Mouse (Mus musculus) cerebellum, adult 2 months (tissue): ENCODE results near the gene Espn. TPM values are rescaled to one million over a fixed set of nuclear protein-coding genes. Genes with fewer than 3 reads are reported as not detected.

Experiments
- DNase-seq, 2 experiments: peaks; one replicate each; pipeline ENCODE4 v3.0.0; 2021
- H3K27ac ChIP-seq: fragments of 200-500 bp; 2 replicates; pipeline ENCODE4 v1.5.1; 2012; ENCODE audit warnings: low read length, control low read depth, inconsistent platforms; ENCODE audit not compliant: insufficient read depth
- H3K27me3 ChIP-seq: fragments of 200-500 bp; 2 replicates; pipeline ENCODE4 v1.6.1; 2012; ENCODE audit warnings: inconsistent platforms, mild to moderate bottlenecking, low read length, moderate library complexity; ENCODE audit not compliant: control insufficient read depth, insufficient read depth
- H3K4me1 ChIP-seq: fragments of 200-500 bp; 2 replicates; pipeline ENCODE4 v1.6.1; 2011; ENCODE audit warnings: low read length; ENCODE audit not compliant: control insufficient read depth, insufficient read depth
- H3K4me3 ChIP-seq: fragments of 200-500 bp; replicated peaks from 2 replicates; pipeline ENCODE3; 2011; ENCODE audit warnings: mild to moderate bottlenecking, low read depth, low read length, control low read depth; ENCODE audit not compliant: insufficient read depth
- CTCF ChIP-seq: fragments of 200-500 bp; IDR thresholded peaks from 2 replicates; pipeline ENCODE4 v1.5.1; 2011; ENCODE audit warnings: low read depth, mild to moderate bottlenecking, control low read depth, low read length, moderate library complexity, borderline replicate concordance; ENCODE audit not compliant: insufficient read depth
- POLR2A ChIP-seq: fragments of 200-500 bp; IDR thresholded peaks from 2 replicates; pipeline ENCODE4 v1.6.1; 2011; ENCODE audit warnings: low read length, control low read depth, borderline replicate concordance; ENCODE audit not compliant: insufficient read depth
- WGBS: fragments of 180-500 bp; shearing (Covaris S2); methylation state at CpG from one replicate; pipeline ENCODE4 v1.1.7; 2018; 5-methylcytosine and 5-hydroxymethylcytosine counted together
- polyA plus RNA-seq: library from polyadenylated mRNA; depleted of rRNA; stranded (reverse); fragments of >200 nt; gene quantifications from 2 replicates; pipeline ENCODE4 v1.2.3, GENCODE M21; 2012

The Espn gene
- polyA plus RNA-seq, 1 experiment = 7.1 TPM

GRCm38 (mm10) chr4:152165036-152165931 is 13.1 kb upstream of the Espn start:
- peak; percentile 55 to 76 for DNase-seq
- WGBS = 28% methylated on average over 22 of the region's 22 CpGs
- Histone ChIP-seq H3K4me3 (no peak overlapping the region), H3K27ac (no peak overlapping the region), H3K27me3 (no peaks in the 10 kb centered on the region; the same call in 1 of the 2 replicates), H3K4me1 (peaks cover 5% of the 10 kb centered on the region; the same call in 1 of the 2 replicates)
- TF ChIP-seq CTCF (peak; percentile 75), POLR2A (no peak)

GRCm38 (mm10) chr4:152162748-152163147 is 10.6 kb upstream of the Espn start:
- Histone ChIP-seq H3K27me3 (peaks cover 3% of the 10 kb centered on the region; the same call in 1 of the 2 replicates), H3K4me1 (no peaks in the 10 kb centered on the region), H3K27ac (no peak overlapping the region), H3K4me3 (no peak overlapping the region)
- TF ChIP-seq CTCF (no peak), POLR2A (no peak)
- DNase-seq = no peak
- WGBS = 93% methylated on average over 2 of the region's 2 CpGs

DNA sequence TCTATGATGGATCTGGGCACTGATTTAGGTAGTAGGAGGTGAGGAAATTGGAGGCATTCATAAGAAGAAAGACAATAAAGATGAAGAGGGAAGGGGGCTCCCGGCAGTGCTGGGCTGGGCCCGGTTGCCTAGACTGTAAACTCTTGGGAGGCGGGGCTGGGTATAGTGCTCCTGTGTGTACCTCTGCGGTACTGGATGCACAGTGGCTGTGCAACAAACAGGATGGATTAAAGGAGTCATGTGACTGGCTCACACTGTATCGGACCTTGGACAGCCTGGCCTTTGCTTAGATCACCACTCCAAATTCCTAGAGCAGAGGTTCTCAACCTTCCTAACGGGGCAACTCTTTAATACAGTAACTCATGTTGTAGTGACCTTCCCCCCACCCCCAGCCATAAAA is 9.4 kb upstream of the Espn start:
- no peak for TF ChIP-seq CTCF
- TF ChIP-seq POLR2A = no peak
- H3K4me3 ChIP-seq = no peak overlapping the region
- H3K27ac ChIP-seq = no peak overlapping the region
- no peaks in the 10 kb centered on the region for H3K4me1 ChIP-seq
- H3K27me3 ChIP-seq = peaks cover 3% of the 10 kb centered on the region; the same call in 1 of the 2 replicates
- DNase-seq = no peak
- 80% methylated on average over 6 of the region's 6 CpGs for WGBS

DNA sequence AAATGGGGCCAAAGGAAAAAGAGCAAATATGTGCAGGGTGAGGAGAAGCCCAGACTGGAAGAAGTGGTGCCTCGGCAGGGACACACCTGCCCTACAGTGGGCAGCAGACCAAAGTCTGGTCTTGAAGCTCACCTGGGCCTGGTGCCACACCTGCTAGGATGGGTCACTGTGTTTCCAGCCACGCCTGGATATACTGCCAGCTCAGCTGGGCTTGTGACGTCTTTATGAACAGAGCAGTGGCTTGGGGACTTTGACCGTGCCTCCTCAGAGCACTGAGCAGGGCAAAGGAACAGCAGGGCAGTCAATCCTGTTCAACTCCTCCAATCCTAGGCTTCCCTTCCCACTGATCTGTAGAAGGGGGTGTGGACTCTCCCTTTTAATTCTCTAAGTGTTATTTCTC is 8.6 kb upstream of the Espn start:
- Histone ChIP-seq H3K4me1 (no peaks in the 10 kb centered on the region), H3K27ac (no peak overlapping the region), H3K4me3 (no peak overlapping the region), H3K27me3 (peaks cover 3% of the 10 kb centered on the region; the same call in 1 of the 2 replicates)
- DNase-seq = no peak
- TF ChIP-seq CTCF (no peak), POLR2A (no peak)
- 51% methylated on average over 4 of the region's 4 CpGs for WGBS

GRCm38 (mm10) chr4:152159285-152159678 is 7.1 kb upstream of the Espn start:
- DNase-seq = no peak
- Histone ChIP-seq H3K27ac (no peak overlapping the region), H3K27me3 (peaks cover 3% of the 10 kb centered on the region; the same call in 1 of the 2 replicates), H3K4me1 (no peaks in the 10 kb centered on the region), H3K4me3 (no peak overlapping the region)
- WGBS = 2% methylated on average over 19 of the region's 19 CpGs
- TF ChIP-seq CTCF = no peak
- no peak for TF ChIP-seq POLR2A

DNA sequence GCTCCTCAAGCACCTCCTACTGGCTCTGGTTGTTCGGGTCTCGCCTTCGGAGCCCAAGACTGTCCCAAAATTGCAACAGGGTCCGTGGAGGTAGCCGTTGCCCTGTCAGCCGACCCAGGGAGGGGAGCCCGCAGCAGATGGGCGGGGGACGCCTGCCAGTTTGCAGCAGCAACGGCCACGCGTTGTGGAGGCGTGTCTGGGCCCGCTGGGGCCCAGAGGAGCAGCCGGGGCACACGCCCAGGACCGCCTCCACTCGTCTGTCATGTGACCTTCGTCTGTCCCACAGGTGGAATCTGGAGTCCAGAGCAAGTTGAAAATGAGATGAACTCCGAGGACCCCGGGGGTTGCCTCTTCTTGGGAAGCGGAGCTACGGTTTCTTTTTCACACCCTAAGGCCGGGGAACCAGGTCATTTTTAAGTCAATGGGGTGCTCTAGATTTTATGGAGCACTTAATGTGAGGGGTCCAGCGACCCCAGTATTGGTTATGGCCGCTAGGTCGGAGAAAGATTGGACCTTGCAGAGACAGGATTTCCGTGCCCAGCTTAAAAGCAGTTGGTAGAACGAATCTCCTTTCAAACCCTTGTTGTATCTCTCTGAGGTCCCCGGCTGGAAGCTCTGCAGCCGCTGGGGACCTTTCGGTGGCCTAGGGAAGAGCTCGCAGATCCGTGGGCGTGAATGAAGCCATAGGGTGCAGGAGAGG is 6.6 kb upstream of the Espn start, which contains the start of gene Hes2:
Hes2 (plus strand) TSS at position 283 of the 700 bp plus-strand sequence.
- Histone ChIP-seq H3K27ac (no peak within 1 kb of the TSS), H3K4me3 (no peak within 1 kb of the TSS), H3K4me1 (no peaks in the 10 kb centered on the region), H3K27me3 (peaks cover 3% of the 10 kb centered on the region; the same call in 1 of the 2 replicates)
- no peak for TF ChIP-seq POLR2A
- TF ChIP-seq CTCF = no peak
- no peak for DNase-seq
- 3% methylated on average over 35 of the region's 35 CpGs for WGBS

DNA sequence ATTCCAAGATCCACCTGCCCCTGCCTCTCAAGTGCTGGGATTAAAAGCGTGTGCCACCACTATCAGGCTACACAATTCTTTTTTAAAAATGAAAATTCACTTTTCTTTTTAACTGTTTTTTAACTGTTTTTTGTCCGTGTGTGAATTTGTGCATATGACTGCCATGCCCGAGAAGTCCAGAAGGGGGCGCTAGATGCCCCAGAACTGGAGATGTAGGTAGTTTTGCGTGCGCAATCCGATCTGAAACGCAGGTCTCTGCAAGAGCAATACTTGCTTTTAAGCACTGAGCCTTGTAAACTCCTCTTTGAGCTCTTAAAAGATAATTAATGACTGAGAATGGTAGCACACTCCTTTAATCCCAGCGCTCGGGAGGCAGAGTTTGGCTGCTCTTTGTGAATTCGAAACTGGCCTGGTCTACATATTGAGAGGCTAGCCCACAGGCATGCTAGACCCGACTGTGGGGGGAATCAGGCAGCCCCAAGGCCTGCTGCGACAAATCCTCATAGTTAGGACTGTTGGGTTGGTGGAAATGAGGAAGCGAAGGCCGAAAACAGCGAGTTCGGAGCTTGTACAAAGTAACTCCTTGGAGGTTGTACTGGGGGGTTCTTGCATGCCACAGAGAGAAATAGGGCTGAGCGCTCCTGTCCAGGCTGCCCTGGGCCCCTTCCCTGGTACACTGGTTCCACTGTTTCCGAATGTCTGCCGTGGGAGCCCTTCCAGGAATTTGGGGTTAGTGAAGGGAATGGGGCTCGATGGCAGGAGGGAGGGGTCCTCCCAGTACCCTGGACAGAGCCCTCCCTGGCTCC is 5.8 kb upstream of the Espn start:
- no peak overlapping the region for H3K27ac ChIP-seq
- 17% methylated on average over 21 of the region's 21 CpGs for WGBS
- DNase-seq = peak in 1 of 2 experiments; percentile 48
- H3K4me3 ChIP-seq = no peak overlapping the region
- H3K27me3 ChIP-seq = peaks cover 3% of the 10 kb centered on the region; the same call in 1 of the 2 replicates
- H3K4me1 ChIP-seq = no peaks in the 10 kb centered on the region
- peak; percentile 65 for TF ChIP-seq CTCF
- no peak for TF ChIP-seq POLR2A
